Mouse (Mus musculus): ENCODE data around the gene Fbln2.

- no peak for TF ChIP-seq CTCF (IDR thresholded peaks at IDR 0.05; ENCODE audit: low read depth)
- no peak for TF ChIP-seq EP300 (IDR thresholded peaks at IDR 0.05; ENCODE audit: low read depth)
Observed at GRCm38 (mm10) chr6:91191465-91191864, 20.8 kb upstream of the Fbln2 start.

All from heart, postnatal 0 days (tissue).